Mouse (Mus musculus): Measurements from ENCODE around the gene Usp12. TPM values are rescaled to one million over a fixed set of nuclear protein-coding genes. Genes with fewer than 3 reads are reported as not detected.

Gene Usp12
- total RNA-seq, 2 experiments from 2014 or later, result 14.1 to 16.8 TPM

DNA sequence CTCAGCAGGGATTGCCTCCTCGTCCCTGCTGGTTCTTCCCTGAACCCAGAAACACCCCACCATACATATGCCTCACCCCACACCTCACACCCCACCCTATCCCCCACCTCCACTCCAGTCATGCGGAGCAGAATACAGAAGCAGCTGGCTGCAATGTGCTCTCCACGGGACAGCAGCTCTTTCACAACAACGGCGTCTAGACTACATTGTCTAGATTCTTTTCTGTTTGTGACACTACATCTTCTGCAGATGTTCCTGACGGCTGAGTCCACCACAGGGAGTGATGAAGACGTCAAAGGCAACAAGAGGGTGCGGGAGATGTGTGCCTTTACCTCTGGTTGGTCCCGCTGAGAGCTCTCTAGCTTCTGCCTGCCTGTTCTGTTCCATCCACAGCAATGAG is 3.2 kb upstream of the Usp12 start:
- DNase-seq, result no peak

DNA sequence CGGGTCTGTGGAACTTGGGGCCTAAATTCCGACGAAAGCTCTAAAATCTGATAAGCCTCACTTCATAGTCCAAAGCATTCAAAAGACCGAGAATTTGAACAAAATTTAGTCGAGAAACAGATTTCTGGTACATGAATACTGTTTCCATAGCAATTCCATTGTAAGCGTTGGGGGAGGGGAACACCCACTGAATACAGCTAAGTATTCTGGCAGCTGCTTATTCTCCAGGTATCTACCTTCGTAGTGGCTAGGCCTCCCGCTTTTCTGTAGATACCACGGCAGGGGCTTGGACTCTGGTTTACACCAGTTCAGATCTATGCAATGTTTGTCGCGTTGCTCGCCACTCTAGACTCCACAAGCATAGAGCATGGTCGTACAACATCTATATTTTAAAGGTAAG is 922 bp upstream of the Usp12 start:
- no peak for DNase-seq

- no peak for DNase-seq
Measured at GRCm38 (mm10) chr5:146794084-146794852, 538 bp downstream of the Usp12 start.

DNA sequence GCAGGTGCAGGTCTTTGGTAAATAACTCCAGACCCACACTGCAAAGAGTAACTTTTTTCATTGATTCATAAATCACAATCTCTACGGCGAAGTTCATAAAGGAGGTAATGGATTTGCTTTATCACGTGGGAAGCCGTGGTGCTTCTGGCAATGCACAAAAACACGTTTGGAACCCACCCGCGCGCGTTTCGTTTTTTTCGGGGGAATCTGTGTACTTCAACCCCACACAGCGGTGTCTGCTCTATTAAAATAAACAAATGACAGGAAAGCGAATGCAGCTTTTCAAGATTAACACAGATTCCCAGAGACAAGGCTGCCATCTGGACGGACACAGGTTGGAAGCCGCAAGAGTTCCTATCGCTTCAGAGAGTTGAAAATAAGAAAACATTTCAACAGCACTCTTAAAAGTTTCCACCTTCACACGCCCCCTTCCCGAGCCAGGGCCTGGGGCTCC is 1.1 kb downstream of the Usp12 start:
- DNase-seq, result no peak

- no peak for DNase-seq
Measured at GRCm38 (mm10) chr5:146792140-146792791, 2.5 kb downstream of the Usp12 start.

DNA sequence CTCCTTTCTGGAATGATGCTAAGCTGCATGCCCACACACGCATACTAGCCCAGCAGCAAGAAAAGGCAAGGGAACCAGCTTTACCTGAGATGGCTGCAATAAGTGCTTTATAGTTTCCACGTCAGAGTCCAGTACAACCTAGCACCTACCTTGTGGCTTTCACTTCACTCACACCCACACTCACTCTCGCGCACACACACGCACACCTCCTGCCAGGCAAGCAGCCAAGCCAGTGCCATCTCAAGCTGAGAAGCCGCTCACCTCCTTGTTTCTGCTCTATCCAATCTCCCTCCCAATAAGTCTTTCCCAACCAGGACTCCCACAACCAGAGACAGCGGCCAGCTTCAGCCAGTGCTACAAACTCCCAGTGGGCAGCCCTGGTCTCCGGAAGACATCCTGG is 3.9 kb downstream of the Usp12 start:
- no peak for DNase-seq

GRCm38 (mm10) chr5:146789413-146789812 is 5.4 kb downstream of the Usp12 start:
- DNase-seq, result no peak

DNA sequence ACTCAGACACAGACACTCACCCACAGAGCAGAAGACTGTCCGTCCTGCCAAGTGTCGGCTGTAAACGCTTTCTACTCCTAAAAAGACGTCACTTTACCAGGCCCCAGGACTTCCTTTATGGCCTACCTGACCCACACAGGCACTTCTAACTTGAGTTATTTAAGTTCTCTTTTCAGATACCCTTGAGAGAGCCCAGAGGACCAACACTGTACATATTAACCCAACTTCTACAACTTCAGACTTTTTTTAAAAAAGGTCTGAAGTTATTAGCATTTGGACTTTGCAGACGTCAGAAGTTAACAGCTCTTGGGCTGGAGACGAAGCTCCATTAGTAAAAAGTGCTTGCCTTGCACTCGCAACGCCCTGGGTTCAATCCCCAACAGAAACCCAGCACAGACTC is 8.7 kb downstream of the Usp12 start:
- DNase-seq, result no peak

GRCm38 (mm10) chr5:146783891-146784290 is 10.9 kb downstream of the Usp12 start:
- no peak for DNase-seq

DNA sequence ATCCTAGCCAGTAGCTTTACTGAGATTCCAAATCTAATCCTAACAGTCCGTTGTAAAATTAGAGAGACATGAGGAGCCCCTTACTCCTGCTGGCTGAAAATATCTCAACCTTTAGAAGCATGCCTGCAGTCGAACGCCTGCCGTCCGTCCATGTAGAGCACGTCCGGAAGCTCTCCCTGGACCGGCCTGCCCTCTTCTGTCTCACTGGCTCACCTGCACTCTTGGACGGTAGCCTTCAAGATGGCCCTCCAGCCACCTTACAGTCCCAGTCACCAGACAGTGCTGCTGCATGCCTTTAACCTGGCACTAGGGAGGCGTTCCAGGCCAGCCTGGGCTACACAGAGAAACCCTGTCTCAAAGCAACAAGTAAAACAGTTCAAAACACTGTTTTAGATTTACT is 11.5 kb downstream of the Usp12 start:
- DNase-seq, result no peak

- DNase-seq, result no peak
Measured at GRCm38 (mm10) chr5:146781663-146782062, 13.1 kb downstream of the Usp12 start.

GRCm38 (mm10) chr5:146779931-146780330 is 14.9 kb downstream of the Usp12 start:
- no peak for DNase-seq

DNA sequence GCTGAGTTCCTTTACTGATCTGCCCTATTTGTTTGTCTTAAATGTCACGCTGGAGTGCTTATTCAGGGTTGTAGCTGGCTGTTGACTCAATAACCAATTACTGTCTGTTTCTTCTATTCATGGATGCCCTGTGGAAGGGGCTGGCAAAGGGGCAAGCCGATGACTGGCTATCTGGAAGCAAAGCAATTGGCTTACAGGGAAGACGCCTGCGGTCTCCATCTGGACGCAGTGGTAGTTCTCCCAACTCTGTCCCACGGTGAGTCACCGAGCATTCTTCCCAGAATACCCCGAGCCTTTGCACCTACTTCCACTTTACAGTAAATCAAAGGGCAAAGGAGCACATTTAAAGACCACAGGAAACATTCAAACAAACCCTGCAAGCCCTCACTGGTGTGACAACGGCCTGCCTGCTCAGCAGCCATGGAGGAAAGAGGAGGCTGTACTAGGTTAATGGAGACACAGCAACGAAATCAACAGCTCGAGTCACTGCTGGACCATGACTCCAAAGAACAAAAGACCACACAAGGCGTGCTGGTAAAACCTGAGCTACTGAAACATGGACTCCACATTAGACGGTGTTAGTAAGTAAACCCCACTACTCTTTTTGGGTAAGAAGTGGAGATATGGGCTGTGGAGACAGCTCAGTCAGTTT is 17.7 kb downstream of the Usp12 start:
- no peak for DNase-seq

DNA sequence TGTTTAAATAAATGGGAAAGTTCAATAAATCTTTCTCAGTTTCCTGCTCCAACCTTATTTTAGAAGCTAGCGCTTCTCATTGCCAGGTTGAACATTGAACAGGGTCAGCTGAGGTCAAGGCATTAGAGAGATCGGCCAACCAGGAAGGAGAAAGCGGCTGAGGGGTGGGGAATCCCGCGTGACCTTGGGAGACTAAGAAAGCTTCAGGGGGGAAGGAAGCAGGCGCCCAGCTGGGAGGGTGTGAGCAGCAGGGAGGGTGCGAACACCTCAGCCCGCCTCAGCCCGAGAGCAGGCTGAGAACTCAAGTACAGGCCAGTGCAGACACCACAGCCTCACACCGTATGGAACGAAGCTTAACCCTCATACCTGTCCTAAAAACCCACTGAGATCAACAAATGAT is 22.8 kb downstream of the Usp12 start:
- DNase-seq, result peak; percentile 38

GRCm38 (mm10) chr5:146770002-146770848 is 24.6 kb downstream of the Usp12 start:
- DNase-seq, result no peak

DNA sequence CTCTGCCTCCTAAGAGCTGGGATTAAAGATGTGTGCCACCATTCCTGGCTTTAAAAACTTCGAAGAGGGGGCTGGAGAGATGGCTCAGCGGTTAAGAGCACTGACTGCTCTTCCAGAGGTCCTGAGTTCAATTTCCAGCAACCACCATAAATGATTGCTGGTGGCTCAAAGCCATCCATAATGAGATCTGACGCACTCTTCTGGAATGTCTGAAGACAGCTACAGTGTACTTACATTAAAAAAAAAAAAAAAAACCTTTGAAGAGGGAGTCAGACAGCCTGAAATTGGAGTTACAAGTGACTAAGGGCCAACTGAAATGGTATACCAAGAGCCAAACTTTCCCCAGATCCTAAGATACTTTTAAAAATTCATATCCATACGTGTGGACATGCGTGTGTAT is 29.0 kb downstream of the Usp12 start:
- no peak for DNase-seq

DNA sequence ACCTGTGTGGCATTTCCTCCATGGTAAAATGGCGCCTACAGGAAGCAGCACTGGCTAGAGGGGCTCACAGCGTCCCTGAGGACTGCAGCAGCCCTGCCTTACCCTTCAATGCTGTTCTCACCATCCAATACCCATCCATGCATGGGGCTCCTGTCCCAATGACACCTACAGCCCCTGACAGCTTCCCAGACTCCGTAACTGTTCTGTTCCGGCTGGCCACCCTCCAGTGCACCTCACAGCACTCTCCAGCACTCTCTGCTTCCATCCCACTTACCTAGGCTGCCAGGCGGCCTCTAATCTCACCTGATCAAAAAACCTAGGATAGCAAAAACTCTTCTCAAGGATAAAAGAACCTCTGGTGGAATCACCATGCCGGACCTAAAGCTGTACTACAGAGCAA is 35.6 kb downstream of the Usp12 start:
- DNase-seq, result no peak

DNA sequence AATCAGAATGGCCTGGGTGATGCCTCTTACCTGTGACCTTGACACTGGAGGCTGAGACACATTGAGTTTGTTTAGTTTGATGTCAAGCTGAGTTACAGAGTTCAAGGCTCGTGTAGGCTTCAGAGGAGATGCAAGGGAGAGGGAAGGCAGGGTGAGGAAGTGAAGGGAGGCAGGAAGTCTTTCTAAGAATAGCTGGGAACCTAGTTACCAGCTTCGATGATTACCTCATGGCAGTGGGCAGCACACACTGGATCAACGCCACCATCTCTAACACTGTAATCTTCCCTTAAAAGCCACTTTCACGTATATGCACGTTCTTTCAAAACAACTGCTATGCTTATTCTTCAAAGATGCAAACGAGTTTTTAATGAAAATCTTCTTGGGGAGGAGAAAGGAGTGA is 36.9 kb downstream of the Usp12 start:
- no peak for DNase-seq

GRCm38 (mm10) chr5:146757316-146757715 is 37.5 kb downstream of the Usp12 start:
- no peak for DNase-seq

DNA sequence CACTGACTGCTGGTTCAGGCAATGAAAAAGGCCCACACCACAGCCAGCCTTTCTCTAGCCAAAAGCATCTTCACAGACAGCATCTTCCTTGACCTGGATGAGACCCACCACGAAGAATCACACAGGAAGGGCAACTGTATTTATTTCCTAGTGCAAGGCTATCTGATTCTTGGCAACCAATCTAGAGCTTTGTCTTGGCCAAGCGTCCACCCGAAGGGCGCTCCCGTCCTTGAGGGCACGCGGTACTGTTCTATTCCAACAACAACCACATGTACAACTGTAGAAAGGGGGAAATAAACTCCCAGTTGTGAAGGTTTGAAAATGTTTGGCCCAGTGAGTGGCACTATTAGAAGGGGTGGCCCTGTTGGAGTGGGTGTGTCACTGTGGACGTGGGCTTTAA is 41.6 kb downstream of the Usp12 start:
- DNase-seq, result no peak

DNA sequence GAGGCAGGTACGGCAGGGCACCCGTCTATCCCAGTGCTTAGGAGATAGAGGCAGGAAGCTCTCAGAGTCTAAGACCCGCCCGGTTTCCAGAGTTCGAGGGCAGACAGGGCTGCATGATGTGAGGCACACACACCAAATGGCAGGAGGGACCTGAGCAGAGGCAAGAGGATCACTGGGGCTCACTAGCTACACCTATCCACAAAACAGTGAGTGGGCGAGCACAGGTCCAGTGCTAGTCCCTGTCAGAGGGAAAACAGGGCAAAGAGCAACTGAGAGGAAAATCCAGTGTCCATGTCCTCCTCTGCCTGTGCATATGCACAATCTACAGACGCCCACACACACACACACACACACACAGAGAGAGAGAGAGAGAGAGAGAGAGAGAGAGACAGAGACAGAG is 43.8 kb downstream of the Usp12 start:
- no peak for DNase-seq

GRCm38 (mm10) chr5:146750273-146750672 is 44.5 kb downstream of the Usp12 start:
- peak; percentile 40 for DNase-seq

Data from gastrocnemius, postnatal 25 days (tissue).